Mouse (Mus musculus) heart, embryonic 14.5 days (tissue): ENCODE measurements around the gene Mybpc3. TPM values are rescaled to one million over a fixed set of nuclear protein-coding genes. Genes with fewer than 3 reads are reported as not detected.
A peak's percentile ranks its signal among the peaks of the same experiment; 100 is the strongest.

ENCODE experiments used
- ATAC-seq: fragments of 200-750 bp; cut with Nextera tagmentation; 2 replicates; pipeline ENCODE4 v1.8.0; 2017; ENCODE audit warnings: low read depth, moderate TSS enrichment; ENCODE audit not compliant: insufficient number of reproducible peaks, insufficient read depth, low FRiP score
- H3K27ac ChIP-seq, 2 experiments: fragments of 200-500 bp in 1 of 2; fragments of 300-500 bp in 1 of 2; sonication (generic) in 1 of 2; replicated peaks in 1 of 2; 2 replicates each; pipeline ENCODE4 v1.5.1; 2012 to 2014; ENCODE audit warnings: low read depth in 2 of 2, low read length in 2 of 2, control low read depth in 1 of 2, mild to moderate bottlenecking in 1 of 2, mixed read lengths in 1 of 2; ENCODE audit not compliant: control insufficient read depth in 1 of 2, insufficient read depth in 1 of 2
- H3K27me3 ChIP-seq: fragments of 300-500 bp; sonication (generic); 2 replicates; pipeline ENCODE4 v1.6.1; 2014; ENCODE audit warnings: mild to moderate bottlenecking, low read length, control low read depth; ENCODE audit not compliant: control insufficient read depth, insufficient read depth
- H3K36me3 ChIP-seq: fragments of 300-500 bp; sonication (generic); 2 replicates; pipeline ENCODE4 v1.6.1; 2014; ENCODE audit warnings: mild to moderate bottlenecking, control low read depth, low read length, mixed read lengths; ENCODE audit not compliant: control insufficient read depth, insufficient read depth
- H3K4me1 ChIP-seq, 2 experiments: fragments of 200-500 bp in 1 of 2; fragments of 300-500 bp in 1 of 2; sonication (generic) in 1 of 2; 2 replicates each; pipeline ENCODE4 v1.6.1; 2012 to 2014; ENCODE audit warnings: low read length in 2 of 2, control low read depth in 1 of 2, mixed read lengths in 1 of 2; ENCODE audit not compliant: control insufficient read depth in 2 of 2, insufficient read depth in 2 of 2
- H3K4me2 ChIP-seq: fragments of 300-500 bp; sonication (generic); 2 replicates; pipeline ENCODE4 v1.6.1; 2014; ENCODE audit warnings: mild to moderate bottlenecking, low read length
- H3K4me3 ChIP-seq, 2 experiments: fragments of 200-500 bp in 1 of 2; fragments of 300-500 bp in 1 of 2; sonication (generic) in 1 of 2; 2 replicates each; pipeline ENCODE4 v1.5.1; 2012 to 2014; ENCODE audit warnings: low read length in 2 of 2, mild to moderate bottlenecking in 2 of 2, control low read depth in 1 of 2, low read depth in 1 of 2, moderate library complexity in 1 of 2; ENCODE audit not compliant: control insufficient read depth in 1 of 2, insufficient read depth in 1 of 2
- H3K9ac ChIP-seq: fragments of 300-500 bp; sonication (generic); 2 replicates; pipeline ENCODE4 v1.6.1; 2014; ENCODE audit warnings: mild to moderate bottlenecking, low read length
- H3K9me3 ChIP-seq: fragments of 300-500 bp; sonication (generic); 2 replicates; pipeline ENCODE4 v1.6.1; 2016; ENCODE audit warnings: low read length, control low read depth; ENCODE audit not compliant: control insufficient read depth
- WGBS: fragments of 180-500 bp; shearing (Covaris S2); extraction: QIAGEN DNeasy Blood & Tissue Kit; methylation state at CpG from one replicate; pipeline ENCODE4 v1.1.7; 2014; 5-methylcytosine and 5-hydroxymethylcytosine counted together
- polyA plus RNA-seq: library from polyadenylated mRNA; unstranded; fragments of >200 nt; fragmentation: Nextera tagmentation; extraction: Ambion mirVana; gene quantifications from 2 replicates; pipeline ENCODE4 v1.2.1, GENCODE M21; 2014

Mybpc3 gene
- polyA plus RNA-seq, 1 experiment from 2014 or later: 789 TPM

DNA sequence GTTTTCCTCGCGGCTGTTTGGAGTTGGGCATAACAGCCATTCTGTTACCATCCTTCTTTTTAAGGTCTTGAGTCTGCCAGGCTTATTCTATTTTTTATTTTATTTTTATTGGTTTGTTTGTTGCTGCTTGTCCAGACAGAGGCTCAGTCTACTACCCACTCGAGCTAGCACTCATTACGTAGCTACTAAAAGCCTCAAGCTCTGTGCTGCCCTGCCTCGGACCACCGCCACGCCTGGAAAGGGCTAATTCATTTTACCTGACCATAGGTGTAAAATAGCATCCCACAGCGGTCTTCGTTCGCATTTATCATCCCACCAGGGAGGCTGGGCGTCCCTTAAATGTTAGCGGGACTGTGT lies 40.0 kb upstream of the Mybpc3 start:
- Histone ChIP-seq H3K9ac (peak overlapping the region; percentile 67), H3K4me2 (peak overlapping the region; percentile 82), H3K27me3 (no peaks in the 10 kb centered on the region), H3K27ac (no peak overlapping the region), H3K36me3 (no peaks in the 10 kb centered on the region), H3K4me1 (peaks cover 2 to 5% of the 10 kb centered on the region in 2 experiments; a peak in 1 of 4 replicates), H3K4me3 (peak overlapping the region; percentile 45 to 53), H3K9me3 (no peaks in the 10 kb centered on the region)
- ATAC-seq: no peak
- 20% methylated on average over 12 of the region's 12 CpGs for WGBS

DNA sequence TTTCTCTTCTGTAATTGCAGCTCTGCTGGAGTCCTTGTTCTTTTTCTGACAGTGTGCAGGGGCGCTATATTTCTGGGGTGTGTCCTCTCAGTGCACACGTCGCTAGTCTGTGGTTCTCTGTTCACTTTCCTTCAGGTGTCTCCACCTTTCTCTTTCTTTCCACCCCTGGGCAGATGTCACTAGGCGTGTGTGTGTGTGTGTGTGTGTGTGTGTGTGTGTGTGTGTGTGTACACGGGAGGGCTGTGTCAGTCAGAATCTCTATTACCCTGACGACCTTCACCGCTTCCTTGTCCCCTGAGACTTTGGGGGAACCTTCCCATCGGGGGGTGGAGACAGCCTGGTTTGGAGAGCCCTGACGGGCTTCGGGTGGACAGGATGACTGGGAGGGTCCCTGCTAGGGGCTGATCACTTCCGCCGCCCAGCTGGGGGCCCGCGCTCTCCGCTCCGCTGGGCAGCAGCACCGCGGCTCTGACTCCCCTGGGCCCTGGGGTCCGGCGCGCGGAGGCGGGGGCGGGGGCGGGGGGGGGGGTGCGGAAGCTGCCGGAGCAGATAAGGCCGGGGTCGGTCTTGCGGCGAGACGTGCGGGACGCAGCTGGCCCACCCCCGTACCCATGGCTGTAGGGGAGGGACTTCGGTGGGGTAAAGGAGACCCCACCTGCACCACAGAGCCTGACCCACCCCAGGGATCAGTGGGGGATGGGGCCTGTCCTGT lies 39.5 kb upstream of the Mybpc3 start:
- Histone ChIP-seq H3K27me3 (no peaks in the 10 kb centered on the region), H3K36me3 (no peaks in the 10 kb centered on the region), H3K4me3 (peak overlapping the region; percentile 45 to 53), H3K4me1 (peaks cover 4 to 8% of the 10 kb centered on the region in 2 experiments; a peak in 1 of 4 replicates), H3K9ac (peak overlapping the region; percentile 67), H3K4me2 (peak overlapping the region; percentile 82), H3K9me3 (no peaks in the 10 kb centered on the region), H3K27ac (0 out of 4 replicates have a peak overlapping the region, but pooled peaks of 1 of the 2 experiments have one; percentile 4)
- under 1% methylated on average over 29 of the region's 36 CpGs for WGBS
- peak; percentile 41 for ATAC-seq

DNA sequence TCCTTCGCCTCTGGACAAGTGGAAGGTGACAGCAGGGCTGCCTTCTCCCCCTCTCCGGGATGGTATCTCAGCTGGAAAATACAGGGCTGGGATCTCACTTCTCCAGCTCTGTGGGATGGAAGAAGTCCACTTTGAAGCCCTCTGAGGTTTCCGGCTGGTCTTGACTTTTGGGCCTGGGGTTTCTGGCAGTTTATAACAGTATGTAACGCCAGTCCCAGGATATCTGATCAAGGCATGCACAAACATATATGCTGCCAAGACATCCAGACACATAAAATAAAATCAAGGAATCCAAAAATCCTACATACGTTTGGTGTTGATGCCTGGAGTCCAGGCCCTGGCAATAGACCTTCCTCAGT lies 38.9 kb upstream of the Mybpc3 start:
- Histone ChIP-seq H3K36me3 (no peaks in the 10 kb centered on the region), H3K9ac (peak overlapping the region; percentile 67), H3K27me3 (no peaks in the 10 kb centered on the region), H3K27ac (0 out of 4 replicates have a peak overlapping the region, but pooled peaks of 1 of the 2 experiments have one; percentile 4), H3K4me2 (peak overlapping the region; percentile 82), H3K4me1 (peaks cover 4 to 8% of the 10 kb centered on the region in 2 experiments; a peak in 1 of 4 replicates), H3K4me3 (peak overlapping the region; percentile 45 to 53), H3K9me3 (no peaks in the 10 kb centered on the region)
- no peak for ATAC-seq
- WGBS: 27% methylated on average over 5 of the region's 5 CpGs

DNA sequence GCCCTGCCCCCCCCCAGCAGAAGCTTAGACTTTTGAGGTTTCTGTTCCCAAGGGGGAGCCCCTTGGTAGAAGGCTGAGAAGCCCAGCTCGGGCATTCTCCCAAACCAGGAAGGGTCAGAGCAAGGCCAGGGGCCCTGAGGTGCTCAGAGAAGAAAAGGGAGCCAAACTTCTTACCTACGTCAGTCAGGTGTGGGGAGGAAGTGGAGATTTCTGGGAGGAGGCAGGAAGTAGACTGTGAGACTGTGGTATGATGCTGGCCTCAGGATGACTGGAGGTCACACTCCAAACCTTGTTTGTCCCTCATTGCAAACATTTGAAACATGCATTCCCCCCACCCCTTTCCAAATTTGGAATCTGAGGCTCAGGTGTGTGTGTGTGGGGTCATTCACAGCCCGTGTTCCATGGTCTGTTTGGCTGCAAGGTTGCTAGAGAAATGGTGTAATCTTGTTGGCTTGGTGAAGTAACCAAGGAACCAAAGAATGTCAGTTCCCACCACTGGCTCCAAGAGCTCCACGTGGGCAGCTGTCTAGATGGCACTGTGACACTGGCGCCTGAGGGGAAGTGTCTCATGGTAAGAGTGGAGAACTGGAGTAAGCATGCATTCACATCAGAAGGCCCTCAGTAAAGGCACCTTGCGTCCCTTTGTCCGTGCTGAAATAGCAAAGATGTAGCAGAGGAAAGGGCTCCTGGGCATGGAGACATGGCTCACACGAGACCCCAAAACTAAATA lies 37.0 kb upstream of the Mybpc3 start:
- H3K4me2 ChIP-seq: no peak overlapping the region
- no peak for ATAC-seq
- H3K27ac ChIP-seq: no peak overlapping the region
- H3K4me1 ChIP-seq: peaks cover 4 to 8% of the 10 kb centered on the region in 2 experiments; a peak in 1 of 4 replicates
- no peak overlapping the region for H3K9ac ChIP-seq
- H3K4me3 ChIP-seq: no peak overlapping the region
- no peaks in the 10 kb centered on the region for H3K9me3 ChIP-seq
- no peaks in the 10 kb centered on the region for H3K27me3 ChIP-seq
- H3K36me3 ChIP-seq: no peaks in the 10 kb centered on the region
- 79% methylated on average over 8 of the region's 8 CpGs for WGBS

DNA sequence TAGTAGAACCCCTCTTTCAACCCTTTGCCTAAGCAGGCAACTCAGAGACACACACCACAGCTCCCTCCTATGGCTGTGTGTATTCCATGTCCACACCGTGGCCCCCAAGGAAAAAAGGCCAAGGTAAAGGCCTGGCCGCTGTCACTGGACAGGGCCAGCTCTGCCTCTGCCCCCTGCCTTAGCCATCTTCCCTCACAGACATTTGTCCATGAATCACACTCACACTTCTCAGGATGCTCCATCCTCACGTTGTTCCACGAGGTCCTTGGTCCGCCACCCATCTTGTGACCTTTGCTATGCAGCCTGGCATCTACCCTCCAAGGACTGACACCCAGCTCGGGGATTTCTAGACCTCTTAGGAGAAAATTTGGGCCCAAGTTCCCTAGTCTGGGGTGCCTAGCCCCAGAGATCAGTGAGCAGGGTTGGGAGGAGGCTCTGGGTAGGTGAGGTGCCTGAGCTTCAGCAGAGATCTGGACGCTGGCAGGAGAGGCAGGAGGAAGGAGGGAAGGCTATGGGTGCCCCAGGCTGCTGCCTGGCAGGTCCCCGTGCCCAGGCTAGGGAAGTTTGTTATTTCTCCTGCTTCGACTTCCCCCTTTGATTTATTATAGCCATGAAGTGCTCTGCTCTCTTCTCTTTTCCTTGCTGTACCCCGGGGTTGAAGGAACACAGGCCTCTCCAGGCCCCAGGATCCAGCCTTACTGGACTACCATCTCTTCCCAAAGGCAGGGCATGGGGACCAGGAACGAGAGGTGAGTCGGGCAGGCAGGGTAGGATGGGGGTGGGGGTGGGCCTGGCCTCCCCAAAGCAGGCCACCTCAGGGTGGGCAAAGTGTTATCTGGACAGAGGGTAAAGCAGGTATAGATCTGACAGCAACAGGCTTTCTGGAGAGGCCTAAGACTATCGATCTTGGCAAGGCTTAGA lies 35.9 kb upstream of the Mybpc3 start, which contains the start of gene Spi1:
Gene Spi1, plus strand, starts transcription at position 616 of the 921 bp plus-strand sequence.
- no peak within 1 kb of the TSS; the same call in 1 of the 2 replicates for H3K9ac ChIP-seq
- H3K9me3 ChIP-seq: no peaks in the 10 kb centered on the region
- peak within 1 kb of the TSS; percentile 28 to 49; a peak in 3 of 4 replicates for H3K27ac ChIP-seq
- H3K4me2 ChIP-seq: no peak within 1 kb of the TSS
- no peaks in the 10 kb centered on the region for H3K36me3 ChIP-seq
- no peak within 1 kb of the TSS for H3K4me3 ChIP-seq
- H3K27me3 ChIP-seq: no peaks in the 10 kb centered on the region
- ATAC-seq: no peak
- H3K4me1 ChIP-seq: peaks cover 4 to 8% of the 10 kb centered on the region in 2 experiments; a peak in 1 of 4 replicates
- WGBS: 84% methylated on average over 13 of the region's 13 CpGs

DNA sequence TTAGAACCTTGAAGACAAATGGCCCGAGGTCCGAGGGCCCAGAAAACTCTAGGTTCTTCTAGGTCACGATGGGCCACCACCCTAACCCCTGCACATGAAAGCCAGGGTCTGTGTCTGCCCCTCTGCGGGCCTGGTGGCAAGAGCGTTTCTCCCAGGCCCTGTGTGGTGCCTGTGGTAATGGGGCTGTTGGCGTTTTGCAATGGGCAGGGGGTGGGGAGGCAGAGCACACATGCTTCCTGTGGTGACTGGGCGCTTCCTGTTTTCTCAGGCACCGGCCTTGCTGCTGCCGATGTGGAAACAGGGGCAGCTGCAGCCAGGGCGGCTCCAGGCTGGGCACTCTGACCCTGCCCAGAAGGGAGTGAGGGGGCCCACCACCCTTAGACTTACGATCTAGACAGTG lies 35.1 kb upstream of the Mybpc3 start:
- no peak overlapping the region for H3K4me3 ChIP-seq
- no peaks in the 10 kb centered on the region for H3K36me3 ChIP-seq
- H3K9ac ChIP-seq: no peak overlapping the region; the same call in 1 of the 2 replicates
- WGBS: 55% methylated on average over 11 of the region's 11 CpGs
- peak; percentile 34; the same call in 1 of the 2 replicates for ATAC-seq
- no peak overlapping the region for H3K4me2 ChIP-seq
- peaks cover 4 to 8% of the 10 kb centered on the region in 2 experiments; a peak in 1 of 4 replicates for H3K4me1 ChIP-seq
- no peaks in the 10 kb centered on the region for H3K27me3 ChIP-seq
- H3K27ac ChIP-seq: peak overlapping the region; percentile 28 to 49; a peak in 3 of 4 replicates
- no peaks in the 10 kb centered on the region for H3K9me3 ChIP-seq
